Mouse (Mus musculus) embryonic facial prominence, embryonic 13.5 days (tissue): ENCODE measurements around the gene Tyw3. TPM values are rescaled to one million over a fixed set of nuclear protein-coding genes. Genes with fewer than 3 reads are reported as not detected.

Experiments used
- ATAC-seq: fragments of 200-750 bp; cut with Nextera tagmentation; 2 replicates; pipeline ENCODE4 v1.8.0; 2017; ENCODE audit warnings: low read depth; ENCODE audit not compliant: insufficient number of reproducible peaks, insufficient read depth, low FRiP score, low TSS enrichment
- H3K27ac ChIP-seq: fragments of 300-500 bp; sonication (generic); 2 replicates; pipeline ENCODE4 v1.5.1; 2015; ENCODE audit warnings: moderate library complexity, mild to moderate bottlenecking, inconsistent platforms
- H3K27me3 ChIP-seq: fragments of 300-500 bp; sonication (generic); 2 replicates; pipeline ENCODE4 v1.6.1; 2015; ENCODE audit warnings: mild to moderate bottlenecking, inconsistent platforms
- H3K36me3 ChIP-seq: fragments of 300-500 bp; sonication (generic); 2 replicates; pipeline ENCODE4 v1.6.1; 2015; ENCODE audit warnings: mild to moderate bottlenecking, inconsistent platforms
- H3K4me1 ChIP-seq: fragments of 300-500 bp; sonication (generic); 2 replicates; pipeline ENCODE4 v1.6.1; 2015; ENCODE audit warnings: inconsistent platforms
- H3K4me2 ChIP-seq: fragments of 300-500 bp; sonication (generic); 2 replicates; pipeline ENCODE4 v1.6.1; 2015; ENCODE audit warnings: moderate library complexity, mild to moderate bottlenecking, inconsistent platforms
- H3K4me3 ChIP-seq: fragments of 300-500 bp; sonication (generic); 2 replicates; pipeline ENCODE4 v1.5.1; 2015; ENCODE audit warnings: mild to moderate bottlenecking, inconsistent platforms
- H3K9ac ChIP-seq: fragments of 300-500 bp; sonication (generic); 2 replicates; pipeline ENCODE4 v1.6.1; 2015; ENCODE audit warnings: mild to moderate bottlenecking, inconsistent platforms
- H3K9me3 ChIP-seq: fragments of 300-500 bp; sonication (generic); 2 replicates; pipeline ENCODE4 v1.6.1; 2016; ENCODE audit warnings: inconsistent platforms
- WGBS: fragments of 180-500 bp; shearing (Covaris S2); methylation state at CpG from one replicate; pipeline ENCODE4 v1.1.7; 2015; ENCODE audit warnings: mixed read lengths; 5-methylcytosine and 5-hydroxymethylcytosine counted together
- polyA plus RNA-seq: library from polyadenylated mRNA; unstranded; fragments of >200 nt; fragmentation: Nextera tagmentation; extraction: Ambion mirVana; gene quantifications from 2 replicates; pipeline ENCODE4 v1.2.1, GENCODE M21; 2015

Gene Tyw3
- polyA plus RNA-seq, 1 experiment from 2014 or later = 19.8 TPM

DNA sequence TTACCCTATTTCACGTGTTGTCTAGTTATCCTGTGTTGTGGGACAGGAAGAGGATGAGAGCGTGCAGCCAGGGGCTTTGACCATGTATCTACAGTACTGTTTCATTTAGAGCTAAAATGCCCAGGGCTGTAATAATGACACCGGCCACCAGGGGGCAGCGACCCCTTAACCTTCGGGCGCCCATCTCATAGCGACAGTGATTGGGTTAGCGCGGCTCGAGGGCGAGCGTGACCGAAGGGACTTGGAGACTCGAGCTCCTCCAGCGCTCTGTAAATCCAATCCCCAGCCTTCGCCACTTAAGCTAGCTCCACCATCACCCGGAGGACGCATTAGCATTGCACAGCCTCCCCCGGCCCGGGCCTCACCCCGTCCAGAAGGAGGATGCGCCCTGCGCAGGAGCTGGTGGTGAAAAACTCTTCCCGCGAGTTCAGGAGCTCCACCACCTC, 393 bp downstream of the Tyw3 start, which contains the start of gene Cryz:
TSS of gene Cryz (plus strand) at position 224 of the 446 bp plus-strand sequence.
- Histone ChIP-seq H3K4me3 (peak within 1 kb of the TSS; percentile 88), H3K36me3 (peaks cover 28% of the 10 kb centered on the region), H3K27ac (peak within 1 kb of the TSS; percentile 98), H3K4me2 (peak within 1 kb of the TSS; percentile 73), H3K4me1 (peaks cover 8% of the 10 kb centered on the region; the same call in 1 of the 2 replicates), H3K9ac (peak within 1 kb of the TSS; percentile 88), H3K27me3 (no peaks in the 10 kb centered on the region), H3K9me3 (no peaks in the 10 kb centered on the region)
- under 1% methylated on average over 25 of the region's 25 CpGs for WGBS
- peak; percentile 80 for ATAC-seq

DNA sequence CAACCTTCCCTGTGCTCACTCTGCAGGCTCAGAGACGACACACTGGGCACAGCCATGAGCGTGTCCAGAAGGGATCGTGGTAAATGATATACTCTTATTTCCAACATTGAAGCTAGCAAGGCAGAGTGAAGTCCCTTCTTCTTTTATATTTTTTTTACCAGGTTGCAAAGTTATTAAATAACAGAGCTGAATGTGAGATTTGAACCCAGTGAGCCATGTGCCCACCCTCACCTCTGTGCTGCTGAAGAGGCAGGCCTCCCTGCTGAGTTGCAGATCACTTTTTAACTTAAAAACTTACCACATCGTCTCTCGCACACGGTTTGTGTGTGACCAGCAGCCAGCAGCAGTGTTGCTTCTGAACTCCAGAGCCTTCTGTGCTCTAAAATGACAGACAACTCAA, 2.7 kb downstream of the Tyw3 start:
- Histone ChIP-seq H3K9ac (no peak overlapping the region), H3K36me3 (peaks cover 52% of the 10 kb centered on the region), H3K9me3 (no peaks in the 10 kb centered on the region), H3K27ac (no peak overlapping the region), H3K4me1 (peaks cover 8% of the 10 kb centered on the region; the same call in 1 of the 2 replicates), H3K27me3 (no peaks in the 10 kb centered on the region), H3K4me3 (no peak overlapping the region), H3K4me2 (no peak overlapping the region)
- no peak for ATAC-seq
- 93% methylated on average over 6 of the region's 6 CpGs for WGBS

DNA sequence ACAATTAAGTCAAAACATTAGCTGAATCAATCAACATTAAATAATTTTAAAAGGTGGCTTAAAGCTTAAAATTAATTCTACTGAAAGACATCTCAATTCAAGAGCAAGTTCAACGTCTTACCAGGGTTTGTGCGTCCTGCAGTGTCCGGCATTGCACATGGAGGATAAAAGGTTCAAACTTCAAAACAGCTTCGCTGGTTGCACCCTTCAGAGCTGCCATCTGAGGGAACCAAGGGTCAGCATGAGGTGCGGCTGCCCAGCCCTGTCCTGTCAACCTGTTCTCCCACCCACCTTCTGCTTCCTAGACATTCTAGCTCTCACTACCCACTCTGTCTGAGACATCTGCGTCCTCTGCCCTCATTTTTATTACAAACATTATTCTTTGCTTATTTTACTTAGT, 3.3 kb downstream of the Tyw3 start:
- no peak overlapping the region for H3K27ac ChIP-seq
- peaks cover 8% of the 10 kb centered on the region; the same call in 1 of the 2 replicates for H3K4me1 ChIP-seq
- H3K36me3 ChIP-seq = peaks cover 53% of the 10 kb centered on the region
- H3K9ac ChIP-seq = no peak overlapping the region
- WGBS = 88% methylated on average over 6 of the region's 6 CpGs
- no peaks in the 10 kb centered on the region for H3K27me3 ChIP-seq
- H3K9me3 ChIP-seq = no peaks in the 10 kb centered on the region
- H3K4me2 ChIP-seq = no peak overlapping the region
- ATAC-seq = no peak
- H3K4me3 ChIP-seq = no peak overlapping the region

DNA sequence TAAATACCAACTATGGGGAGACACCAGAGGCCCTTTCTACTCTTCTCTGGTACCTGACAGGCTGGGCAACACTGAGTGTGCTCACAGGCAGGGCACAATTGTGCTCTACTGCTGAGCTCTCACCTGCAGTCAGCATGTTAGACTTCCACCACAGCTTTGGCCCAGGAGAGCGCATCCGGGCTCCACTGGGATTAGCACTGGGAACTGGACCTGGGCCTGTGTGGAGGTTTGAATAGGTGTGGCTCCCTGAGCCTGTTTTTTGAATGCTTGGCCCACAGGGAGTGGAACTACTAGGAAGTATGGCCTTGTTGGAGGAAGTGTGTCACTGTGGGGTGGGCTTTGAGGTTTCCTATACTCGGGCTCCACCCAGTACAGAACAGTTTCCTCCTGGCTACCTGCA, 5.3 kb downstream of the Tyw3 start:
- no peaks in the 10 kb centered on the region for H3K9me3 ChIP-seq
- no peak overlapping the region for H3K4me2 ChIP-seq
- no peak overlapping the region for H3K4me3 ChIP-seq
- no peak overlapping the region for H3K9ac ChIP-seq
- 90% methylated on average over 3 of the region's 3 CpGs for WGBS
- ATAC-seq = no peak
- H3K4me1 ChIP-seq = peaks cover 5% of the 10 kb centered on the region; the same call in 1 of the 2 replicates
- H3K27me3 ChIP-seq = no peaks in the 10 kb centered on the region
- no peak overlapping the region for H3K27ac ChIP-seq
- peaks cover 70% of the 10 kb centered on the region for H3K36me3 ChIP-seq

DNA sequence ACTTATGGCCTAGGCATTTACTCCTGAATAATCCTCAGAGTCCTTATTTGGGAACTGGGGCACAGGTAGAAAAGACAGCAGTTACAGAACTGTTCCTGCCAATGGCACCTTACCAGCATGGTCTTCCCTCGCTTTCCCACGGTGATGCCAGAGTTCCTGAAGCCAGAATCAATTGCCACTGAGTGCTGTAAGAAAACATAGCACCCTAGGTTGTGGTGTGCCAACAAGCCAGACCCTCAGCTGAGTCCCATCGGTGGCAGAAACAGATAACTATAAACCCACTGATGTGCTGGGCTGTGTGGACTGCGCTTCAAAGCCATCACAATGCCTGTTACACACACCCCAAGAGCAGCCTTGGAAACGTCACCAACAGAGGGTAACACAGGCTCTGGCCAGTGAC, 5.9 kb downstream of the Tyw3 start:
- no peak overlapping the region for H3K4me2 ChIP-seq
- peaks cover 76% of the 10 kb centered on the region for H3K36me3 ChIP-seq
- no peak overlapping the region for H3K27ac ChIP-seq
- 92% methylated on average over 5 of the region's 5 CpGs for WGBS
- 0 out of 2 replicates have a peak, but pooled peaks cover 2% of the 10 kb centered on the region for H3K4me1 ChIP-seq
- no peaks in the 10 kb centered on the region for H3K27me3 ChIP-seq
- H3K9me3 ChIP-seq = no peaks in the 10 kb centered on the region
- no peak for ATAC-seq
- no peak overlapping the region for H3K4me3 ChIP-seq
- no peak overlapping the region for H3K9ac ChIP-seq

DNA sequence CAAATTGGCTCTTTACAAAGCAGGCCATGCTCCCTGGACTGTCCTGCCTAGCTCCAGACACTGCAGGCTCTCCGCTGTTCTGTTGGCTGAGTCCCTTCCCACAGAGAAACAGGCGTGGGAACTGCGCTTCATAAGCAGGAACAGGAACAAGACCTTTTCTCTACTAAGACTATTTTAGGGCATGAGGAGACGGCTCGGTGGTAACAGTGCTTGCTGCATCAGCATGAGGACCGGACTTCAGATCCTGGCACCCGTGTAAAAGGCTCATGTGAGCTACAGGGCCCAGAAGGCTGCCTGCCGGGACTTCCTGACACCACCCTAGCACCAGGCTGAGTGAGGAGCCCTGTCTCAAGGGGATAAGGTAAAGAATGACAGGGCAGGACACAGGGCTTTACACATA, 12.6 kb downstream of the Tyw3 start:
- Histone ChIP-seq H3K4me1 (no peaks in the 10 kb centered on the region), H3K9me3 (no peaks in the 10 kb centered on the region), H3K4me2 (no peak overlapping the region), H3K9ac (no peak overlapping the region), H3K27ac (peak overlapping the region; percentile 66), H3K36me3 (peaks cover 51% of the 10 kb centered on the region), H3K27me3 (no peaks in the 10 kb centered on the region), H3K4me3 (no peak overlapping the region)
- 67% methylated on average over 8 of the region's 8 CpGs for WGBS
- ATAC-seq = no peak

DNA sequence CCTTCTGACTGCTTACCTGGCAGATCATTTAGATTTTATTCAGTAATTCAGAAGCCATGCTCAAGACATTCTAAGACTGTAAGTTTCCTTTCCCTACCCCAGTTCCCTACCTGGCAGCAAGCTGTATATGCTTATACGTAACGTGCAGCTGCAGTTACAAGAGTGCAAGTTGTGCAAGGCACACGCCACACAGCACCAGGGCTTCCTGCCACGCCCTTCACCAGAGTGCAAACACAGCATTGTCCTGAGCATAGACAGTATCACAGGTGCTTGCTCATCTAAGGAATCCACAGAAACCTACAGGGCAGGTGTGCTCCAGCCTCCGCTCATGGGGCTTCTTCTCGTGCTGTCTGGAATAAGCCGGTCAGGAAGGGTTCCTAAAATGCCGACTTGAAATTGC, 19.0 kb downstream of the Tyw3 start:
- 93% methylated on average over 8 of the region's 8 CpGs for WGBS
- H3K27ac ChIP-seq = no peak overlapping the region
- no peak overlapping the region for H3K4me3 ChIP-seq
- no peaks in the 10 kb centered on the region for H3K27me3 ChIP-seq
- no peak for ATAC-seq
- no peak overlapping the region for H3K9ac ChIP-seq
- H3K9me3 ChIP-seq = no peaks in the 10 kb centered on the region
- H3K36me3 ChIP-seq = peaks cover 22% of the 10 kb centered on the region
- H3K4me1 ChIP-seq = no peaks in the 10 kb centered on the region
- no peak overlapping the region for H3K4me2 ChIP-seq

DNA sequence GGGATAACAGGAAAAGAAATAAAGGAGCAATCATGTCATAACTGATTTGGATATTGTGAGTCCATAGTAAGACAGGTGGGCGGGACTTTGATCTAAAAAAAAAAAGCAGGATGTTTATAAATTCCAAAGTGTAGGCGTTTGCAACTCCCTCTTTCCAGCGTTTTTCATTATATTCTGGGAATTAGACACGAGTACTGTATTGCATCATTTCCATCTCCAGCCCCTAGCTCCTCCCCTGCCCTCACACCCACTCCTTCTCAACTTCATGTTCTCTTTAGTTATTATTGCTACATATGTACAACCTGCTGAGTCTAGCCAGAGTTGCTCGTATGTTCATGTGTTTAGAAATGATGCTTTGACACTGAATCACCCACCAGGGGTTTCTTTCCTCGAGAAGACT, 23.2 kb downstream of the Tyw3 start:
- no peak for ATAC-seq
- Histone ChIP-seq H3K36me3 (peaks cover 7% of the 10 kb centered on the region), H3K9ac (no peak overlapping the region), H3K4me1 (peaks cover 10% of the 10 kb centered on the region), H3K27me3 (peaks cover 14% of the 10 kb centered on the region), H3K4me2 (no peak overlapping the region), H3K9me3 (no peaks in the 10 kb centered on the region), H3K27ac (no peak overlapping the region), H3K4me3 (no peak overlapping the region)
- 60% methylated on average over 6 of the region's 6 CpGs for WGBS

DNA sequence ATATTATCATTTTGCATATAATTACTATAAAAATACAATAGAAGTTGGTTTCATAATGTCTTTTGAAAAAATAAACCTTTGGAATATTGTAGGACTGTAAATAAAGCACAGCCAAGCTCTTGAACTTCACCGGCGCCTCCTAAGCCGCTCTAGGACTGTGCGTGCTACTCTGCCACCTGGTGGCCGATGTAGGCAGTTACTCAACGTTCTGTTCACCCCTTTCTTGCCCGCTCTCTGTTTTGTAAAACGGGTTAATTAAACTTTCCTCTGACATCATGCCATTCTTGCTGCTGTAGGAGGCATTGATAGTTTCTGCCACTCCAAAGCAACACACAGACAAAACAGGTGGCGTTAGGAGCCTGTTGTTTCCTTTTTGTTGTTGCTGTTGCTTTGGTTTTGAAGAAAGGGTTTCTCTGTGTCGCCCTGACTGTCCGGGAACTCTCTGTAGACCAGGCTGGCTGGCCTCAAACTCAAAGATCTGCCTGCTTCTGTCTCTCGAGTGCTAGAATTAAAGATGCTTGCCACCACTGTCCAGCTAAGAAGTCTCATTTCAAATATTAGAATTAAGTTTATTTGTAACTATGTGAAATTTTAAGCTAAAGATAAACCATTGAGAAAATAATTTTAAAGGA, 24.4 kb downstream of the Tyw3 start:
- Histone ChIP-seq H3K4me2 (peak overlapping the region; percentile 45), H3K36me3 (peaks cover 1% of the 10 kb centered on the region; the same call in 1 of the 2 replicates), H3K9ac (peak overlapping the region; percentile 59; the same call in 1 of the 2 replicates), H3K4me1 (peaks cover 10% of the 10 kb centered on the region), H3K9me3 (no peaks in the 10 kb centered on the region), H3K27ac (no peak overlapping the region), H3K27me3 (peaks cover 21% of the 10 kb centered on the region), H3K4me3 (no peak overlapping the region)
- WGBS = 9% methylated on average over 12 of the region's 12 CpGs
- ATAC-seq = peak; percentile 69; the same call in 1 of the 2 replicates

DNA sequence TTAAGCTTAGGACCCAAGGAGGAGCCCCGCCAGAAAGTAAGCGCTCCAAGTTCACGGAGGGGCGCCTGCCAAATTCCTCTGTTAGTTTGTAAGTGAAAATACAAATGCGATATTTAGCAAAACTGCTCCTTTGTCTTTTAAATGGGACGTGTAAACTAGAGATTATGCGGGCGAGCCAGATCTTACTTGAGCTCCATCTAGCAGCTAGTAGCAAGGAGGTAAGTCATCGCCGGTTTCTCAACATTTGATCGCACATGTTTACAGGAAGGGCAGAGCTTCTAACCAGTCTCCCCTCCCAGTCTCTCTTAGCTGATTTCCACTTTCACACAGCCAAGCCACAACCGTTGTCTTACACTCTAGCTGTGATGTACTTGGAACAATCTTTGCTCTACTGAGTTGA, 26.1 kb downstream of the Tyw3 start:
- no peak for ATAC-seq
- Histone ChIP-seq H3K27me3 (peaks cover 21% of the 10 kb centered on the region), H3K4me1 (peaks cover 10% of the 10 kb centered on the region), H3K4me3 (peak overlapping the region; percentile 23), H3K9ac (peak overlapping the region; percentile 62), H3K4me2 (peak overlapping the region; percentile 61), H3K36me3 (no peaks in the 10 kb centered on the region), H3K27ac (peak overlapping the region; percentile 78), H3K9me3 (no peaks in the 10 kb centered on the region)
- WGBS = 5% methylated on average over 12 of the region's 12 CpGs

DNA sequence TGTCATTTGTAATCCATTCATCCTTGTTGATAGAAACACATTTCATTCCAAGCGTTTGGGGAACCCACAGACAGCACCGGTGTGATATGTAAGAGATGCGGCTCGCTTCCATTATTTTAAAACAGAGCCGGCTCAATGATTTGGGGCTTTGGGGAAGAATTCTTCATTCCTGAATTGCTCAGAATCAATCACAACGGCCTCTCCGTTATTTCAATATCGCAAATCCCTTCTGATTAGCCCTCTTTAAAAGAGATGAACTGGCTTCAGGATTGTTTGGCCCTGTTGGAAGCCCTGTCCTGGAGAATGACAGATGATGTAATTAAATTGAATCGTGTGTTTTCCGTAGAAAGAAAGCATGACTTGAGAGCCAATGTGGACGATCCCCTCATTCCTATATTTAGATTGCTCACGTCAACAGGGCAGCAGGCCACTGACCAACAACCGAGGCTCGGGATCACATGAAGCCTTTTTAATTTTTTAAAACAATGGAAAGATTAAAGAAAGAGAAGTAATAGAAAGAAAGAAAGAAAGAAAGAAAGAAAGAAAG, 26.8 kb downstream of the Tyw3 start:
- peak overlapping the region; percentile 41 for H3K4me2 ChIP-seq
- peaks cover 21% of the 10 kb centered on the region for H3K27me3 ChIP-seq
- peaks cover 10% of the 10 kb centered on the region for H3K4me1 ChIP-seq
- H3K27ac ChIP-seq = peak overlapping the region; percentile 48; the same call in 1 of the 2 replicates
- H3K36me3 ChIP-seq = no peaks in the 10 kb centered on the region
- peak overlapping the region; percentile 52 for H3K9ac ChIP-seq
- peak overlapping the region; percentile 1; the same call in 1 of the 2 replicates for H3K4me3 ChIP-seq
- no peak for ATAC-seq
- H3K9me3 ChIP-seq = no peaks in the 10 kb centered on the region
- 44% methylated on average over 14 of the region's 14 CpGs for WGBS

DNA sequence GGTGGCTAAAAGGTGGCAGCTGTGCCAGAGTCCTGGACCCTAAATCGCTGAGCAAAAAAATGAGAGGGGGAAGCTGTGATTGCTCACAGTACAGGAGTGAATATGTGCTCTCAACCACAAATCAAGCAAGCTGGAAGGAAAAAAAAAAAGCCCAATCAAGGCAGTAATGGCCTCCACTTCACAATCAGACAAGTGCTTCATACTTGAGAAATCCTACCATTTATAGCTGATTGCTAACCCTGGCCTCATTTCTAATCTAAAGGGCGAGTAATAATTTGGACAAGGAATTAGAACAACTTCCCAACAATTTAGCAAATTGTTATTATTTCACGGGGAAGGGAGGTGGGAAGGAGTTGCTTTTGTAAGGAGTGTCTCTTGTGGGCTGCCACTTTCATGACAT, 31.5 kb downstream of the Tyw3 start:
- Histone ChIP-seq H3K36me3 (no peaks in the 10 kb centered on the region), H3K4me2 (no peak overlapping the region), H3K9ac (no peak overlapping the region), H3K4me3 (no peak overlapping the region), H3K4me1 (no peaks in the 10 kb centered on the region), H3K27ac (peak overlapping the region; percentile 57), H3K27me3 (peaks cover 16% of the 10 kb centered on the region), H3K9me3 (no peaks in the 10 kb centered on the region)
- WGBS = 63% methylated on average over 3 of the region's 3 CpGs
- ATAC-seq = no peak
